Mouse (Mus musculus) stomach, postnatal 0 days (tissue): ENCODE measurements around the gene Olfr1141.

ENCODE experiments used
- CTCF ChIP-seq: IDR thresholded peaks from 2 replicates; pipeline ENCODE4 v1.5.1; 2016; ENCODE audit warnings: antibody characterized with exemption, low read depth, mild to moderate bottlenecking, moderate library complexity
- EP300 ChIP-seq: optimal IDR thresholded peaks from 2 replicates; pipeline ENCODE3; 2016; ENCODE audit warnings: antibody characterized with exemption

DNA sequence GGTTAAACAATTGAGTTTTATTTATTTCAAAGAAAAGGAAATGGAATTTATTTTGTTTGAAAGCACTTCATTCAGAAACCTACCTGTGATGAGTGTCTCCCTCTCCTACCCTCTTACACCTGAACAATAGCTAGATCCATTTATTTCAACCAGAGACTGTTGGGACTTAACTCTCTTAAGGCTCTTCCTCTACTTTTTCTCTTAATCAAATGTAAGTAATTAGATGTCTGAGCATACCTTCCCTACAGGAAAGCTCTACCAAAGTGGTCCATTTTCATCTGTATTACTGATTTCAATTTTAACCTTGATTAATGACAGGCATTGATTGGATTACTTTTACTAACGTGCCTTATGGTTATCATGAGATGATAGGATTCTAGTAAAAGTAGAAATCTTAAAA, 13.9 kb downstream of the Olfr1141 start, which contains the start of gene Olfr1138:
- TF ChIP-seq EP300 (no peak), CTCF (no peak)
